Mouse (Mus musculus) G1E (cell line): Measurements from ENCODE around the gene Tns4.

ENCODE experiments used
- CTCF ChIP-seq: IDR thresholded peaks from 2 replicates; pipeline ENCODE4 v1.5.1; 2012; ENCODE audit warnings: low read depth, low read length, inconsistent platforms, mixed read lengths
- GATA2 ChIP-seq: IDR thresholded peaks from 2 replicates; pipeline ENCODE4 v1.6.1; 2012; ENCODE audit warnings: low read depth, low read length, inconsistent platforms, borderline replicate concordance

DNA sequence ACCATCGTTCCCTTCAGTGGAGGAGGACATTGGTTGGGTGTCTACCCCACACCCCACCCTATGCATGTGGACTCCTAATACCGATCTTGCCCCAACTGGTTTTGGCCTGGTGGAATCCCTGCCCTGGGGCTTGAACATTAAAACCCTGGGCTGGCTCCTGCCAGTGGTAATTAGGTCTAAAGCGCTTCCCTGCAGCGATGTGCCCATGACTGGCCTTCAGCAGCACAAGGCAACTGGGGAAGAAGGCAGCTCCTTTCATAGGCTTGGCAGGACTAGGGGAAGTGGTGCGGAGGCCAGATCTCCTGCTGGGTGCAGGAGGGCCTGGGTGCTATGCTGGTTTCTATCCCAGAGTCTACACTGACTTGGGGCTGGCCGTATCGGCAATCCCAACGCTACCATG, 5.6 kb downstream of the Tns4 start:
- no peak for TF ChIP-seq CTCF
- no peak for TF ChIP-seq GATA2
